Mouse (Mus musculus): ENCODE results near the gene Cutc. TPM values are rescaled to one million over a fixed set of nuclear protein-coding genes. Genes with fewer than 3 reads are reported as not detected.
A peak's percentile ranks its signal among the peaks of the same experiment; 100 is the strongest.

Gene Cutc
- polyA plus RNA-seq, 1 experiment from 2014 or later, result 8.8 TPM

GRCm38 (mm10) chr19:43726510-43727146 is 26.2 kb upstream of the Cutc start:
- H3K4me2 ChIP-seq, result no peak overlapping the region
- peaks cover 4% of the 10 kb centered on the region; the same call in 1 of the 2 replicates for H3K4me1 ChIP-seq (replicated peaks)
- H3K9me3 ChIP-seq, result no peaks in the 10 kb centered on the region
- ATAC-seq (ENCODE audit: low read depth), result no peak
- WGBS, result 74% methylated on average over 15 of the region's 15 CpGs
- no peak overlapping the region for H3K27ac ChIP-seq (replicated peaks)
- peaks cover 76% of the 10 kb centered on the region for H3K36me3 ChIP-seq
- no peak overlapping the region for H3K4me3 ChIP-seq
- no peak overlapping the region for H3K9ac ChIP-seq
- no peaks in the 10 kb centered on the region for H3K27me3 ChIP-seq

- WGBS, result 45% methylated on average over 22 of the region's 22 CpGs
- Histone ChIP-seq H3K9ac (peak overlapping the region; percentile 55; the same call in 1 of the 2 replicates), H3K27me3 (no peaks in the 10 kb centered on the region), H3K36me3 (peaks cover 64% of the 10 kb centered on the region), H3K9me3 (no peaks in the 10 kb centered on the region), H3K4me3 (peak overlapping the region; percentile 24), H3K4me2 (peak overlapping the region; percentile 44), H3K4me1 (replicated peaks) (peaks cover 4% of the 10 kb centered on the region; the same call in 1 of the 2 replicates), H3K27ac (replicated peaks) (peak overlapping the region; percentile 33; the same call in 1 of the 2 replicates)
- no peak for ATAC-seq (ENCODE audit: low read depth)
Observed at GRCm38 (mm10) chr19:43729296-43730036, 23.3 kb upstream of the Cutc start.

GRCm38 (mm10) chr19:43730037-43730428 is 22.8 kb upstream of the Cutc start:
- Histone ChIP-seq H3K4me2 (peak overlapping the region; percentile 44), H3K4me3 (peak overlapping the region; percentile 24), H3K36me3 (peaks cover 64% of the 10 kb centered on the region), H3K27me3 (no peaks in the 10 kb centered on the region), H3K27ac (replicated peaks) (0 out of 2 replicates have a peak overlapping the region, but pooled peaks have one; percentile 33), H3K4me1 (replicated peaks) (peaks cover 4% of the 10 kb centered on the region; the same call in 1 of the 2 replicates), H3K9ac (peak overlapping the region; percentile 55; the same call in 1 of the 2 replicates), H3K9me3 (no peaks in the 10 kb centered on the region)
- 37% methylated on average over 8 of the region's 8 CpGs for WGBS
- no peak for ATAC-seq (ENCODE audit: low read depth)

- H3K9me3 ChIP-seq, result no peaks in the 10 kb centered on the region
- 67% methylated on average over 7 of the region's 7 CpGs for WGBS
- no peak for ATAC-seq (ENCODE audit: low read depth)
- peaks cover 62% of the 10 kb centered on the region for H3K36me3 ChIP-seq
- H3K9ac ChIP-seq, result no peak overlapping the region
- peaks cover 4% of the 10 kb centered on the region; the same call in 1 of the 2 replicates for H3K4me1 ChIP-seq (replicated peaks)
- H3K4me3 ChIP-seq, result no peak overlapping the region
- no peak overlapping the region for H3K27ac ChIP-seq (replicated peaks)
- no peak overlapping the region for H3K4me2 ChIP-seq
- no peaks in the 10 kb centered on the region for H3K27me3 ChIP-seq
Observed at GRCm38 (mm10) chr19:43731157-43731556, 21.6 kb upstream of the Cutc start.

GRCm38 (mm10) chr19:43738409-43738808 is 14.4 kb upstream of the Cutc start:
- Histone ChIP-seq H3K4me1 (replicated peaks) (no peaks in the 10 kb centered on the region), H3K4me2 (no peak overlapping the region), H3K27ac (replicated peaks) (no peak overlapping the region), H3K9me3 (no peaks in the 10 kb centered on the region), H3K36me3 (peaks cover 87% of the 10 kb centered on the region), H3K4me3 (no peak overlapping the region), H3K9ac (no peak overlapping the region), H3K27me3 (no peaks in the 10 kb centered on the region)
- ATAC-seq (ENCODE audit: low read depth), result no peak
- WGBS, result 95% methylated on average over 10 of the region's 10 CpGs

GRCm38 (mm10) chr19:43743401-43743800 is 9.4 kb upstream of the Cutc start:
- Histone ChIP-seq H3K4me3 (no peak overlapping the region), H3K9ac (no peak overlapping the region), H3K4me2 (no peak overlapping the region), H3K36me3 (peaks cover 88% of the 10 kb centered on the region), H3K9me3 (no peaks in the 10 kb centered on the region), H3K4me1 (replicated peaks) (no peaks in the 10 kb centered on the region), H3K27me3 (no peaks in the 10 kb centered on the region), H3K27ac (replicated peaks) (no peak overlapping the region)
- 87% methylated on average over 7 of the region's 7 CpGs for WGBS
- ATAC-seq (ENCODE audit: low read depth), result no peak

GRCm38 (mm10) chr19:43745740-43746139 is 7.1 kb upstream of the Cutc start:
- no peaks in the 10 kb centered on the region for H3K27me3 ChIP-seq
- H3K27ac ChIP-seq (replicated peaks), result no peak overlapping the region
- ATAC-seq (ENCODE audit: low read depth), result no peak
- WGBS, result 96% methylated on average over 3 of the region's 3 CpGs
- H3K4me3 ChIP-seq, result no peak overlapping the region
- H3K4me1 ChIP-seq (replicated peaks), result no peaks in the 10 kb centered on the region
- H3K4me2 ChIP-seq, result no peak overlapping the region
- no peak overlapping the region for H3K9ac ChIP-seq
- H3K9me3 ChIP-seq, result no peaks in the 10 kb centered on the region
- H3K36me3 ChIP-seq, result peaks cover 88% of the 10 kb centered on the region

GRCm38 (mm10) chr19:43747877-43748276 is 4.9 kb upstream of the Cutc start:
- no peaks in the 10 kb centered on the region for H3K27me3 ChIP-seq
- no peak overlapping the region for H3K27ac ChIP-seq (replicated peaks)
- no peak overlapping the region for H3K9ac ChIP-seq
- no peak overlapping the region for H3K4me3 ChIP-seq
- no peak overlapping the region for H3K4me2 ChIP-seq
- no peak for ATAC-seq (ENCODE audit: low read depth)
- no peaks in the 10 kb centered on the region for H3K9me3 ChIP-seq
- H3K36me3 ChIP-seq, result peaks cover 72% of the 10 kb centered on the region
- 98% methylated on average over 4 of the region's 4 CpGs for WGBS
- H3K4me1 ChIP-seq (replicated peaks), result peaks cover 13% of the 10 kb centered on the region; the same call in 1 of the 2 replicates

GRCm38 (mm10) chr19:43750008-43750407 is 2.8 kb upstream of the Cutc start:
- 96% methylated on average over 2 of the region's 2 CpGs for WGBS
- H3K9me3 ChIP-seq, result no peaks in the 10 kb centered on the region
- no peak overlapping the region for H3K27ac ChIP-seq (replicated peaks)
- H3K27me3 ChIP-seq, result no peaks in the 10 kb centered on the region
- H3K4me2 ChIP-seq, result no peak overlapping the region
- no peak for ATAC-seq (ENCODE audit: low read depth)
- no peak overlapping the region for H3K9ac ChIP-seq
- peaks cover 55% of the 10 kb centered on the region for H3K36me3 ChIP-seq
- peaks cover 19% of the 10 kb centered on the region for H3K4me1 ChIP-seq (replicated peaks)
- no peak overlapping the region for H3K4me3 ChIP-seq

- Histone ChIP-seq H3K27ac (replicated peaks) (peak overlapping the region; percentile 97), H3K4me3 (peak overlapping the region; percentile 69), H3K9ac (peak overlapping the region; percentile 82), H3K4me1 (replicated peaks) (peaks cover 19% of the 10 kb centered on the region), H3K4me2 (peak overlapping the region; percentile 65), H3K36me3 (peaks cover 22% of the 10 kb centered on the region), H3K9me3 (no peaks in the 10 kb centered on the region), H3K27me3 (no peaks in the 10 kb centered on the region)
- ATAC-seq (ENCODE audit: low read depth), result peak; percentile 90
- WGBS, result 2% methylated on average over 22 of the region's 24 CpGs
Observed at GRCm38 (mm10) chr19:43753226-43753835, 535 bp downstream of the Cutc start.

- H3K9me3 ChIP-seq, result no peaks in the 10 kb centered on the region
- H3K4me2 ChIP-seq, result no peak overlapping the region
- H3K27ac ChIP-seq (replicated peaks), result no peak overlapping the region
- H3K4me3 ChIP-seq, result no peak overlapping the region
- H3K4me1 ChIP-seq (replicated peaks), result peaks cover 19% of the 10 kb centered on the region
- ATAC-seq (ENCODE audit: low read depth), result no peak
- peaks cover 13% of the 10 kb centered on the region for H3K36me3 ChIP-seq
- no peak overlapping the region for H3K9ac ChIP-seq
- no peaks in the 10 kb centered on the region for H3K27me3 ChIP-seq
- 78% methylated on average over 2 of the region's 2 CpGs for WGBS
Observed at GRCm38 (mm10) chr19:43754237-43754636, 1.4 kb downstream of the Cutc start.

- WGBS, result 77% methylated on average over 2 of the region's 2 CpGs
- Histone ChIP-seq H3K27me3 (no peaks in the 10 kb centered on the region), H3K4me3 (no peak overlapping the region), H3K4me2 (no peak overlapping the region), H3K9ac (no peak overlapping the region), H3K9me3 (no peaks in the 10 kb centered on the region), H3K36me3 (peaks cover 9% of the 10 kb centered on the region), H3K27ac (replicated peaks) (no peak overlapping the region), H3K4me1 (replicated peaks) (peaks cover 19% of the 10 kb centered on the region)
- no peak for ATAC-seq (ENCODE audit: low read depth)
Observed at GRCm38 (mm10) chr19:43754872-43755271, 2.1 kb downstream of the Cutc start.

Data from neural tube, embryonic 13.5 days (tissue).